Mouse (Mus musculus) C2C12 (cell line): ENCODE results near the gene Lrrk2.

Source experiments
- CTCF ChIP-seq: IDR thresholded peaks from one replicate; pipeline ENCODE4 v1.5.1; 2011; ENCODE audit not compliant: control insufficient read depth, insufficient read depth, insufficient read length
- FOSL1 ChIP-seq: IDR thresholded peaks from one replicate; pipeline ENCODE4 v1.8.0; 2011; ENCODE audit warnings: mild to moderate bottlenecking, low read length; ENCODE audit not compliant: poor library complexity, insufficient read depth, severe bottlenecking
- MYOG ChIP-seq: IDR thresholded peaks from one replicate; pipeline ENCODE4 v1.6.1; 2011; ENCODE audit not compliant: control insufficient read depth, insufficient read length; ENCODE audit errors: extremely low read depth

DNA sequence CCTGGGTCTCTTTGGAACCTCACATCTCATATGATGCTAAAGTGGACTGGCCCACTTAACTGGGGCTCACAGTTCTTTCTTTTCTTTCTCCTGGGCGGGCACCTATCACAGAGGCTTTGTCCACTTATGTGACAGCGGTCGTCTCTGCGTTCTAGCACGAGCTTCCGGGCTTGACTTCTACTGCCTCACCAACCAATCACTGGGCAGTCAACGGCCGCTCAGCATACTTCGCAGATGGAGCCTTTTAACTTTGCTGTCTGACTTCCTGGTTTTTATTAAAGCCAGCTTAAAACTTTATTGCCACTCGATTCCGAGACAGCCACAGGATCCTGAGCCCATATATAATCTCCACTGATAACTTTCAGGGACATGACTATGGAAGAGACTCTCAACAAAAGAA is 115.4 kb downstream of the Lrrk2 start:
- TF ChIP-seq FOSL1 = no peak
- TF ChIP-seq CTCF = no peak
- no peak for TF ChIP-seq MYOG
